Mouse (Mus musculus) kidney, adult 18-20 months (tissue): ENCODE results near the gene Traf4.
A peak's percentile ranks its signal among the peaks of the same experiment; 100 is the strongest.

ENCODE experiments used
- DNase-seq: peaks from one replicate; pipeline ENCODE4 v3.0.0; 2021

The Traf4 gene

DNA sequence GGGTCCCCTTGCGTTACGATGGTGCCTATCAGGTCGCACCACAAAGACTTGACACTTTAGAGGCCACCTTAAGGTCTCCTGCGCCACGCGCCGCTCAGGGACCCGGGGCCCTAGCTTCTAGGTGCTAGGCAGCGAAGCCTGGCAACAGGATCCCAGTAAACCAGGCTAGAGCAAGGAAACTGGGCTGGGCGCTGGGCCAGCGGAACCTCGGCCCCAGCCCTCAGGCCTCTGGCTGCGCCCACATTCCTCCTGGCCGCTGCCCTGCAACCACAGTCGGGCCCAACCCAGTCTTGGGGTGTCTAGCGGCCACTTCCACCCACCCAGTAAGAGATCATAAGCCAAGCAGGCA, 346 bp upstream of the Traf4 start:
- peak; percentile 91 for DNase-seq

DNA sequence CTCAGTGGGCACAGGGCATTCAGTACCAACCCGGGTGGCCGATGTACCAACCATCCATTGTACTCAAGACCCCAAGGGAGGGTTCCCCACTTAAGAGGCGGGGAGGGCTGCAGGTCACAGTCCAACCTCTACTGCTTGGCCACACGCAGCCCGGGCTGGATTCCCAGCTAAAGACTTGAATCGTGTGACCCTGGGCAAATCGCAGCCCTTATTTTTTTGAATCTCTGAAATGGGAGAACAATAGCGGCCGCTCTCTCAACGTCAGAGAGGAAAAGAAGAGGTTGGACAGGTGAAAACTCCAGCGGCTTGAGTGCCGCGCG, 825 bp downstream of the Traf4 start:
- DNase-seq, result no peak

DNA sequence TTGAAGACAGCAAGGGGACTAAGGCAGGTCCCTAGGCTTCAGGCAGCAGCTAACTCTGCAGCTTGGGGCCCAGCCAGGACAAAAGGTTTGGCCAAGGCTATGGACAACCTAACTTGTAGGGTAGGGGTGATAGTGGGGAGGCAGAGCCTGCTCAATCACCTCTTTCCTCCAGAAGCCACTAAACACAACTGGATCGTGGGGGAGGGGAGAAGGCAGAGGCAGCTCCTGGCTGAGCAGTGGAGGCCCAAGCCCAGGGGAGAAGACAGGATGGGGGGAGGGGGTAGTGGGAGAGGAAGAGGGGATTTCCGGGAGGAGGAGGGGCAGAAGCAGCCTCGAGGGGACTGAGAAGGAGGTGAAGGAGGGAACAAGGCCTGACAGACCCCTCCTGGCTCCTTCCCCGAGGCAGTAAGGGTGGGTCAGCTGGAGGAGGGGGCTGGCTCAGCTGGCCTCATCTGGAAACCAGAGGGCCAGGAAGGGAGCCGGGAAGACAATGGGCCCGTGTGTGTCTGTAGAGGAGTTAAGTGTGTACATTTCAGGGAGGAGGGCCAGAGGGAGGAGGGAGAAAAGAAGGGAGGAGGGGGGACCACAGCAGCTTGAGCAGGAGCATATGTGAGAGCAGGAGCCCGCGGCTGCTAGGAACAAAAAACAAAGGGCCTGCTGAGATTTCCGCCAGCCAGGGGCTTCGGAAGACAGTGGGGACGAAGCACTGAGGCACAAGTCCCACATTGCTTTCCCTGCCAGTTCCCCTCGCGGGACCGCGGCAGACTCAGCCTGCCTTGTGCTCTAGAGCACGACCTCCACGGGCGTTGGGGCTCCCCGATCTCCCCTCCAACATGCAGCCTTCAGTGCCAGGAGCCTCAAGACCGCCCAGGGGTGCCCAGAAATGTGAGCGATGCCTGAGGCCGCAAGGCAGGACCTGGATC, 1.4 kb downstream of the Traf4 start:
- peak; percentile 64 for DNase-seq

DNA sequence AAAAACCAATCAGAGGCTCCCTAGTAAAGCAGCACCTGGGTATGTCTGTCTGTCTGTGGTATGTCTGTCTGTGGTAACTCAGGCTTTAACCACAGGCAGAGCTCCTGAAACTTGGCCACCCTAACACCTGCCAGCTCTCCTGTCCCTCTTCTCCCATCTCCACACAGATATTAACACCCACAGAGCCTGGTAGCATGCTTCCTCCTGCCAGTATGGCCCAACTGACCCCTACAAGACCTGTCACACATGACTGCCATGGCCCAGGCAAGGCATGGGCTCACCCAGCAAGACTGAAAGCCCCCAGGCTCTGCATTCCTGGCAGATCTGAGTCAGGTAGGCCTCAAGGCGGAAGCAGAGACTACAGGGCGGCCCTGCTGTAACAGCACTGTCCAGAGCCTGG, 2.3 kb downstream of the Traf4 start:
- no peak for DNase-seq

DNA sequence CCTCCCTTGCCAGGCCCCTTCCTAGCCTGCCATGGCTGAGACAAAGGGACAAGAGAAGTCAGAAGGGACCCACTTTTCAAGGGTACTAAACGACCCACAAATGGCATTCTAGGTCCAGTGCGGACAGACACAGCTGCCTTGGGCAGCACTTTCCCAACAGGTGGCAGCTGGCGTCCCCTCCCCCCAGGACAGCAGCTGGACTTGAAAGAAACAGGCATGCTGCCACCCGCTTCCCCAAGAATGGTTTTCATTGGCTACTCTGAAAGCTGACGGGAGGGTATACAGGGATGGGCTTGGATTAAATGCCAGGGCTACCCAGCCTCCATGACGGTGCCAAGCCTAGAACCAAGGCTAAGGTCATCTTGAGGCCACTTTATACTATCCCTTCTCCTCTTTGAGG, 2.9 kb downstream of the Traf4 start:
- DNase-seq, result peak; percentile 55

DNA sequence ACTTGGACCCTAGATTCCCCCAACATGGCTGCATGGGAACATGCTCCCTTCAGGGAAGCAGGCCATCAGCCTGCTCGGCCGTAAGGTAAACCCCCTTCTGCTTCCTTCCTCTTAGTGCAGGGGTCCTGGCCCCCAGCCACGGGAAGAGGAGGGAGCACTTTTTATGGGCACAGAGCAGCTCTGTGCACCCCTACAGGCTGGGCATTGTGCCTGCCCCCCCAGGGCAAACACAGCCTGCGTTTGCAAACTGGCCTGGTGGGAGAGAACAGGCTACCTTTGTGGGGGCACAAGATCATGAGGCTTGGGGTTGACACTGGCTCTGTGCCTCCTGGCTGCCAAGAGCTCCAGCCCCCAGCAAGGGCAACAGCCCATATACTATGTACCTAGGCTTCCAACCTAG, 3.4 kb downstream of the Traf4 start:
- DNase-seq, result no peak

DNA sequence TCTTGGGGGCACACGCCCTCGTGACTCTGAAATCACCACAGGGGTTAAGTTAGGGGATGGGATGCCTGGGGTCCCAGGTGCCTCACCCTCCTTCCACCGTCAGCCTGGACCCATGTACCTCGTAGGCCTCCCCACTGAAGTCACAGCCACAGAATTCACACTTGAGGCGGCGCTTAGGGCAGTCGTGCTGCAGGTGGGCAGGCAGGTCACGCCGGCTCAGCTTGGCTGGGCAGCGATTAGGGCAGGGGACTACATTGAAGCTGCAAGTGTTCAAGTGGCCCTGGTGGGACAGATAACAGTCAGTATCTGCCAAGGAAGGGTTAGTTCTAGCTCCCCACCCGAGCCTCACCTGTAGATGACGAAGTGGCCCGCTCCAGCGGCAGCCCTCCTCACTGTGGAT, 4.2 kb downstream of the Traf4 start:
- no peak for DNase-seq

DNA sequence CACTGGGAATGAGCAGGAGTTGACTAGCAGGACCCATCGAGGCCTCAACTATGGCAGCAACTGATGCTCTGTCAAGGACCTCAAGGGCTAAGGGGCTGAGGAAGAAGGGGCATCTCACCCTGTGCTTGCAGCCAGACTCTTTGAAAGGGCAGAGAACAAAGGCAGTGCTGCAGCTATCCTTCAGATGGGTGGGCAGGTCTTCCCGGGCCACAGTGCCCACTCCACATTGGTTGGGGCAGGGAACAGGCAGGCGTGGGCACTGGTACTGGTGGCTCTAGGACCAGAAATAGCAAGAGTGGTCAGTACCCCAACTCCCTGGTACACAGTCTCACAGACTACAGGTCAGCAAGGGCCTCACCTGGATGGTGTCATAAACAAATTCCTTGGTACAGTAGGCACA, 4.7 kb downstream of the Traf4 start:
- DNase-seq, result no peak

DNA sequence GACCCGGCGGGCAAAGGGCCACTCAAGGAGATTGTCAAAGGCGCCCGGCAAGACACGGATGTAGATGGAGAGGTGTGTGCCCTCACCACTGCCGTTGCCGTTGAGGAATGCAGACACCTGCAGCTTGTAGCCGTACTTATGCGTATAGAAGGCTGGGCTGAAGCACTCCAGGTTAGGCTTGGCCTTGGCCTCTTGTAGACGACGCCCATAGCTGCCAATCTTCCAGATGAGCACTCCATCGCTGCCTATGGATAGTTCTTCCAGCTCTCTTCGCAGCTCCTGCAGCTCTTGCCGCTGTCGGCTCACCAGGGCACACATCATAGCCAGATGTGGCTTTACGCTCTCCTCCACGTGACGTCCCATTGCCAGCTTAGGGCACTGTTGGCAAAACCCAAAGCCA, 5.2 kb downstream of the Traf4 start:
- DNase-seq, result no peak

DNA sequence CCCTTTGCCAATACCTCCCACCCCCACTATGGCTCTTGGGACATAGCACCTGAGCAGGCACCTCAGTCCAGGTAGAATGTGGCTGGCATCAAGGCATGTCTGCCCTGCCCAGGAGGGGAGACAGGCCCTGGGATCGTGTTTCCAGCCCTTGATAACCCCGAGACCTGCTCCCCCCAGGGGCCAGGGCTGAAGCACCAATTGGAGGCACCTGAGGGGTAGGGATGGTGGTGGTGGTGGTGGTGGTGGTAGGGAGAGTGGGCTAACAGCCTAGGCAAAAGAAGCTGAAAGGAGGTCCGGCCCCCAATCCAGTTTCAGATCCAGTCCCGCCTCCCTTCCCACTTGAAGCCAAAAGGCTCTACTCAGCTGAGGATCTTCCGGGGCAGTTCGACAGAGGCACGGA, 5.8 kb downstream of the Traf4 start:
- no peak for DNase-seq

DNA sequence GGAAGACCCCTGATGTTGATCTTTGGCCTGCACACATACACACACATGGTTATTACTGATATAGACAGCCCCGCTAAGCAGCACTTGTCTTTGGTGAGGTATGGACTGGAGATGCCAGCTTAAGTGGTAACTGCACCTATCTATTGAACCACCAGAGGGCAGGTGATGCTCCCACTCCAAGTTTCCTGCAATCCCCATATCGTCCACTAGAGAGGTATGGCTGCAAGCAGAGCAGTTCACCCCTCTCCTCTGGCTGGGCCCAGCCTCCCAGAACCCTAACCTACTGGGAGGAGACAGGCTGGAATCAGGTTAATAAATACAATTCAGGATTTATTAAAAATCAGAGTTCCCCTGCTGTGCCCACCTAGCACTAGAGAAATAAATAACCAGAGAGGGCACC, 6.3 kb downstream of the Traf4 start:
- peak; percentile 79 for DNase-seq

DNA sequence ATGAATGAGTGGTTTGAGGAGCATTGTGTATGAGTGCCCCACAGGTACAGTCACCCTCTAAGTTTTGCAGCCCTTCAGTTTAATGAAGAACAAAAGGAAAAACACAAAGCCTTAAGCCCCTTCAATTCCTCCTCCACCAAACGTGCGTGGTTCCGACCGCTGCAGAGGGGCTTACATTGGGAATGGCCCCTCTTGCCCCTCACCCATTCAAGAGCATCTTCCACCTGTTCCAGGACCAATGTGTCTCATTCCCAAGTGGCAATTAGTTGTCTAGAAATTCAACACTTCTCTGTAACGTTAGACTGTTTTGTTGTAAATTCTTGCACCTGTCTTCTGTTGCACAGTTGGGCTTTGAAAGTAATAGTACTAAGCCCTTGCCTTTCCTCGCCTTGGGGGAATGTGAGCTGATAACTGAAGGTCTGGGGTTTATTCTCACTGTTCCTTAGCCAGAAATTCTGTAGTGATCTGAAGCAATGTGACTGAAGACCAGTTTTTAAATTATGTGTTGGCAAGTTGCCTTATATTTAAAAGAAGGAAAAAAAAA, 9.2 kb downstream of the Traf4 start:
- DNase-seq, result no peak

DNA sequence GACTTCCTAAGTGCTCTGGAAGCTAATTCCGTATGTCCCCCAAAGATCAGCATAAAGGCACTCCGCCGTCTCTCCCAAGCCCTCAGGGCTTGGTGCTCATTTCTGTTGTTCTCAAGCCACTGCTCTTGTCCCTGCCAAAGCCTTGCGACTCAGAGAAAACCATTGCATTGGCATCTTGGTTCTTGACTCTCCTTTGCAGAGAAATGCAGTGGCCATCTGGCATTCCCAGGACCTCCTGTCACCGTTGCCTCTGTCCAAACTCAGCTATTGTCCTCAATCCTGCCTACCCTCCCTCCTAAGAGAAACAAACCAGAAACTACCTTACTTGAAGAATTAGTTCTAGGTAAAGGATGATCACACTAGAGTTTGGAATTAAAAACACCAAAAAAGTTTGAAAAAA, 9.7 kb downstream of the Traf4 start:
- no peak for DNase-seq

DNA sequence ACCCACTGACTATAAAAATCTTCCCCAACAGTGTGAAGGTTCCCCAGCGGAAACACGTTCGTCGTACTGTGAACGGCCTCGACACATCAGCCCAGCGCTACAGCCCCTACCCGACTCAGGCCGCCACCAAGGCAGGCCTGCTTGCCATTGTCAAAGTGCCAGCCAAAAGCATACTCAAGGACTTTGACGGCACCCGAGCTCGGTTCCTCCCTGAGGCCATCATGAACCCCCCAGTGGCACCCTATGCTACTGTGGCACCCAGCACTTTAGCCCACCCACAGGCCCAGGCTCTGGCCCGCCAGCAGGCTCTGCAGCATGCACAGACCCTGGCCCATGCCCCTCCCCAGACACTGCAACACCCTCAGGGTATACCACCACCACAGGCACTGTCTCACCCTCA, 11.6 kb downstream of the Traf4 start:
- DNase-seq, result no peak

DNA sequence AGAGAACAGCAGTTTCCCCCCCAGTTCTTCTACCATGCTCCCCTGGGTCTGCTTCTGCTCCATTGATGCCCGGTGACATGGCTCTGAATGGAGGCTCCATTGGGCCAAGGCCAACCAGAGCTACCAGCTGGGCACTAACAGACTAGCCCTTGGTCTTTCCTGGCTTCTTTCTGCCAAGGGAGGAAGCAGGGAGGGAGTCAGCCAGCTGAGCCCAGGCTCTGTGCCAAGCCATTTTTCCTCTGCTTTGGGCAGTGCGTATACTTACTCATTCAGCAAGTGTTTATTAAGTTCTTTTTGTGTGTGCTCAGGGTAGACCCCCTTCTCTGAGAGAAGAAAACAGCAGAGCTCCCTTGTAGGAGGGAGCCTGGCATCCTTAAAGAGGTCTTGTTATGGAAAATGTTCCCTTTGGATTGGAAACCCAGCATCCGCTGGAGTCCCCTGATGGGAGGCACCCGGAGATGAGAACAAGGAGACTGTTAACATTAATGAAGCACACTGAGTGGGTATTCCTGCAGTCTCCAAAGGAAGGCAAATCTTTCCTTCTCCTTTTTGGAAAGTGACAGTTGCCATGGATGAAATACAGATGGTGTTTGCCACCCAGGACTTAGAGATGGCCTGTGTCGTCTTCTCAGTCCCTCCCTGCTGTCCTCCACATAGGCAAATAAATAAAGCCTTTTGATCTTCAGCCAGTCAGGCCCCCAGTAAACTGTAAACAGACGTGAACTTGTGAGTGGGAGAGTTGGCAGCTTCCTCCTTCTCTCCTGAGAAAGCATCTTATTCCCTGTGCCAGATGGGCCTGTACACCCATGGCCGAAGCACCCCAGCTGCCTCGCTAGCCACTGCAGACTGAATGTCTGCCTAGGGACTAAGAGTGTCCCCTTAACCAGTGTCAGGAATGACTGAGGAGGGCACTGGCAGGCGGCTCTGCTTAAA, 12.8 kb downstream of the Traf4 start:
- DNase-seq, result peak; percentile 57

DNA sequence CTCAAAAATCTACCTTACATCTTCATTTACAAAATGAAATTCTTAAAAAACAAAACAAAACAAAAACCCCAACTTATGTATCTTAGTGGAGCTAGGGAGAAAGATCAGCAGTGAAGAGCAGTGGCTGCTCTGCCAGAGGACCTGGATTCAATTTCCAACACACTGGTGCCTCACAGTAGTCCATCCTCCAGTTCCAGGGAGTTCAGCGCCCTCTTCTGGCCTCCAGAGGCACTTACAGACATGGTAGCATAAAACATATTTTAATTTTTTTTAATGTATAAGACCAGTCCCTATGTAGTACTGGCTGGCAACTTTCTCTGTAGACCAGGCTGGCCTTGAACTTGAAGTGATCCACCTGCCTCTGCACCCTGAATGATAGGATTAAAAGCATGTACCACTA, 14.2 kb downstream of the Traf4 start:
- DNase-seq, result no peak

DNA sequence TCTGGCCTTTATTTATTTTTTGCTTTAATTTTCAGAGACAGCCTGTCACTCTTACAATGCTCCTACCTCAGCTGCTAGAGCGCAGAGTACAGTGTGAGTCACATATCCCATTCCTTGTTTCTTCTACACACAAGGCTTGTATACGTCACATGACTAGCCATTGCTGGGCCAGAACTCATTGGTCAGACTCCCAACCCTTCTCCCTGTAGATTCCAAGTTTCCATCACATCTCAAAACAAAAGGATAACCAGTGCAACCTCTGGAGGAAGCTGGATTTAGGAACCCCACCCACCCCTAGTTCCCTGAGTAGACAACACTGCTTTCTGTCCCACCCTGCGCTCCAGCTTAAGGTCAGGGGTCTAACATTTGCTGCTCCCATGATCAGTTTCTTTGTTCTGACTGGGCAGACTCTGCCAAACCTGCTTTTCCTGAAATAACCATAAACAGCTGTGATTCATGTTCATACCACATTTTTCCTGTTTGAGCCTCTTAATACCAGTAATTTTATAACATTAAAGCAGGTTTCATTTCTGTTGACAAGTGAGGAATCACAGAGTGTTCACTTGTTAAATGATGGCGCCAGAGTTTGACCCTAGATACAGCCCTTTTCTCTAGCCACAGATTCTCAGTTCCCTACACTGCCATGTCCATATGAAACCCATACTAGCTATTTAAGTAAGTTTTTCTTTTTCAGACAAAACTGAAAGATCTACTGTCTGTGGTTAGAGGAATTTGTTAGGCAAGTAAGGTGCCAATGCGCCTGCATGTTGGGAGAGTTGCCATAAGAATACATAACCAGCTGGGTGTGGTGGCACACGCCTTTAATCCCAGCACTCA, 18.5 kb downstream of the Traf4 start:
- DNase-seq, result no peak

DNA sequence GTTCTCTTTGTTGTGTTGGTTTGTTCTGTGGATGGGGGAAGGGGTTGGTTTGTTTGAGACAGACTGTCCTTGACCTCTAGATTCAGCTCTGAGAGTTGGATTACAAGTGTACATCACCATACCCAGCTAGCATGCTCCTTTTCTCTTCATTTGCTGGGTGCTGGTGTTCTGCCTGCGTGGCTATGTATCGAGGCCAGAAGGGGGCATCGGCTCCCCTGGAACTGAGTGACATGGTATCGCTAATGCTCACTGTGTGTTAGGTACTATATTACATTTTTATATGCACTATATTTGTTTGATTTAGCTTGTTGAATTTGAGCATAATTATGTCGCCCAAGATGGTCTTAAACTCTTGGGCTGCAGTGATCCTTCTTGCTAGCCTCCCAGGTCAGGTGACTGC, 19.2 kb downstream of the Traf4 start:
- DNase-seq, result no peak

DNA sequence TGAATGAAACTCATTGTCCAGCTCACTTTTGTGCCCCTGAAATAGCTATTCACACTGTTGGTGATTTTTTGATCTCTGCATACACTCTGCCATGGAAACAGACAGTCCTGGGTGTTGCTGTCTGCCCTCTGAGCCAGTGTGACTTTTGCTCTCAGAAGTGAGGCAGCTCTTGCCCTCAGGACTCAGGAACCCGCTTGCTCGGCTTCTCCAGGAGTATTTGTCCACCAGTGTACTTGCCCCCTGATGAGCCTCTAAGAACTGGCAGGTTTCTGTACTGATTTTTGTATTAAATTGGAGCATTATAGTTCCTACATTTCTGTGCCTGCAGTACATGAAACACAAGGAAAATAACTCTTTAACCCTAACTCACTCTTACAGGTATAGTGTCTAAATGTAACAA, 21.9 kb downstream of the Traf4 start:
- no peak for DNase-seq

DNA sequence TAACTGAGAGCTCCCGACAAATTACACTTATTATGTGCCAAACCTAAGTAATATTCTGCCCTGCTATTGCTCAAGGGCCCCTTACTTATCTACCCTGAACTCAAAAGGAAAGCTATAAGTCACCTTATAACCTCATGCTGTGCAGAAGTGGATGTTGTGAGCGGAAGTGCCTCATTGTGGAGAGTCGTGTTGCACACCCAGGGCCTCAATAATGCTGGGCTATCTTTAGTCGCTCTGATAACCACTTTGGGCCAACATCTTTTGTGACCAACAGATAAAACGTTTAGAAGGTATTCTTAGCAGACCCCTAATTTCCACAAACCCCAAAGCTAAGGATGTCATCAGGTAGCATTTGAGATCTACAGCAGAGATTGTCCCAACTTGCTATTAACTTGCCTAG, 24.7 kb downstream of the Traf4 start:
- no peak for DNase-seq

DNA sequence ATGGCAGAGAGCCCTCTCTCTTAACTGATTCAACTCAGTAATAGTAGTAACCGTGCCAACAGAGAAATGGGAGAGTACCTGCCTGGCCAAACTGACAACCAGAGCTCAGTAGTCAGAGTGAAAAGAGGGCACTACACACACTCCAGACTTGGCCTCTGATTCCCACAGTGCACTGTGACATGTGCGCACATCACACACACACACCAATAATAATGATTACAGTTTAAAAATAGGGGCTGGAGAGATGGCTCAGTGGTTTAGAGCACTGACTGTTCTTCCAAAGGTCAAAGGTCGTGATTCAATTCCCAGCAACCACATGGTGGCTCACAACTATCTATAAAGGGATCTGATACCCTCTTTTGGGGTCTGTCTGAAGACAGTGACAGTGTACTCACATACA, 27.4 kb downstream of the Traf4 start:
- no peak for DNase-seq

DNA sequence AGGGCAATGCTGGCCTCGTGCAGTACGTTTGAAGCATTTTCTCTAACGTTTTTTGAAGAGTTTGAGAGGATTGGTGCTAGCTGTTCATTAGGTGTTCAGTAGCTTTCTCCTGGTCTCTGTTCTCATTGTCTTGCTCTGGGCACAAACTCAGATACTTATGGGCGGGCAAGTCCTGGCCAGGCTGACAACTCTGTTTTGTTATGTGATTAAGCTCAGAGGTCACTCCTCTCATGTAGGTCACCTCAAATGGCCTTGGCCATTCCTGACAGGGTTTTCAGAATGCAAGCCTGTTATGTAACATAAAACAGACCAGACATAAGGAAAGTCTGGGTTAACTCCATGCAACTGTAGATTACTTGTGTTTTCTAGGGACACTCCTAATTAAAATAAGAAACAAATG, 27.8 kb downstream of the Traf4 start:
- no peak for DNase-seq

DNA sequence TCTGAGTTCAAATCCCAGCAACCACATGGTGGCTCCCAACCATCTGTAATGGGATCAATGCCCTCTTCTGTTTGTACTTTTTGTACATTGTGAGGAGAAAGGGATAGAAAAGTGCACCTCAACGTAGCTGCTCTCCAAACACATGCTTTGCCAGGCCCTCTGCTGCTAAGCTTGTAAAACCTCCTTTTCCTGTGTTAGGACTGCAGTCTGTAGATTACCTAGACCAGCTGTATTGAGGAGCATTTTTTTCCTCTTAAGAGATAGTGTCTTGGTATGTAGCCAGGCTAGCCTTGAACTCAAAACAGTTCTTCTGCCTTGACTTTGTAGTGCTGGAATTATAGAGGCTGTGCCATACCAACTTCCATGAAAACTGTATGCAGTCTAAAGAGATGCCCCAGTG, 29.3 kb downstream of the Traf4 start:
- no peak for DNase-seq
